Mouse (Mus musculus) ES-Bruce4 (cell line): ENCODE measurements at regions not wholly inside any gene's neighbourhood (a gene's known extent, or its start where the extent isn't known, plus 50 kb on each side); places are given as distances from the start of the nearest gene placed in this dataset.

Experiments used
- CTCF ChIP-seq: IDR thresholded peaks from one replicate; pipeline ENCODE4 v1.8.1; 2011; ENCODE audit warnings: low read depth, low read length
- POLR2A ChIP-seq: IDR thresholded peaks from one replicate; pipeline ENCODE4 v1.8.1; 2011; ENCODE audit warnings: low read length; ENCODE audit not compliant: insufficient read depth

- TF ChIP-seq POLR2A (no peak), CTCF (no peak)
These were observed 121.5 kb upstream of the Rybp start for GRCm38 (mm10) chr6:100408826-100409225.
